Mouse (Mus musculus) 3T3-L1 (cell line): ENCODE results near the gene Acacb.
A peak's percentile ranks its signal among the peaks of the same experiment; 100 is the strongest.

Experiments used
- DNase-seq: peaks from one replicate; pipeline ENCODE4 v3.0.0-alpha.2; 2015; ENCODE audit warnings: low read depth, low spot score

The Acacb gene

GRCm38 (mm10) chr5:114146028-114146888 lies at the start of gene Acacb:
TSS of gene Acacb (plus strand) at chr5:114146535.
- DNase-seq = no peak

GRCm38 (mm10) chr5:114099709-114100389 lies 46.5 kb upstream of the Acacb start:
- peak; percentile 93 for DNase-seq

GRCm38 (mm10) chr5:114100390-114101099 lies 45.8 kb upstream of the Acacb start:
- DNase-seq = peak; percentile 20

- no peak for DNase-seq
These were observed 44.5 kb upstream of the Acacb start for GRCm38 (mm10) chr5:114101873-114102272.

- DNase-seq = no peak
These were observed 43.5 kb upstream of the Acacb start for GRCm38 (mm10) chr5:114102807-114103206.

- DNase-seq = no peak
These were observed 39.9 kb upstream of the Acacb start for GRCm38 (mm10) chr5:114106391-114106935.

- peak; percentile 44 for DNase-seq
These were observed 33.0 kb upstream of the Acacb start for GRCm38 (mm10) chr5:114113334-114113733.

GRCm38 (mm10) chr5:114115030-114115429 lies 31.3 kb upstream of the Acacb start:
- DNase-seq = no peak

- DNase-seq = no peak
These were observed 29.7 kb upstream of the Acacb start for GRCm38 (mm10) chr5:114116586-114116985.

- DNase-seq = no peak
These were observed 26.5 kb upstream of the Acacb start for GRCm38 (mm10) chr5:114119806-114120205.

- no peak for DNase-seq
These were observed 20.3 kb upstream of the Acacb start for GRCm38 (mm10) chr5:114126008-114126407.

GRCm38 (mm10) chr5:114126499-114127244 lies 19.7 kb upstream of the Acacb start:
- no peak for DNase-seq

GRCm38 (mm10) chr5:114127374-114128349 lies 18.7 kb upstream of the Acacb start, which contains the start of gene Alkbh2:
TSS of gene Alkbh2 (minus strand) at chr5:114128218.
- DNase-seq = peak; percentile 80

- DNase-seq = peak; percentile 41
These were observed 16.7 kb upstream of the Acacb start for GRCm38 (mm10) chr5:114129550-114130210.

GRCm38 (mm10) chr5:114130211-114130605 lies 16.1 kb upstream of the Acacb start, which contains the start of gene Ung:
TSS of gene Ung (plus strand) at chr5:114130386.
- no peak for DNase-seq

GRCm38 (mm10) chr5:114130698-114131520 lies 15.4 kb upstream of the Acacb start:
- DNase-seq = peak; percentile 94

GRCm38 (mm10) chr5:114131521-114131840 lies 14.9 kb upstream of the Acacb start:
- DNase-seq = peak; percentile 82

GRCm38 (mm10) chr5:114132841-114133240 lies 13.5 kb upstream of the Acacb start:
- no peak for DNase-seq
